Mouse (Mus musculus): ENCODE results near the gene Strn. TPM values are rescaled to one million over a fixed set of nuclear protein-coding genes. Genes with fewer than 3 reads are reported as not detected.

Gene Strn
- polyA plus RNA-seq, 1 experiment from 2014 or later: 7.6 TPM

GRCm38 (mm10) chr17:78752938-78753655, 16.1 kb upstream of the Strn start:
- Histone ChIP-seq H3K4me3 (ENCODE audit: low read depth, low read length) (no peak overlapping the region), H3K4me1 (ENCODE audit: control insufficient read depth, insufficient read depth, low read length) (no peaks in the 10 kb centered on the region), H3K27me3 (ENCODE audit: control insufficient read depth, insufficient read depth, low read length) (no peaks in the 10 kb centered on the region), H3K36me3 (ENCODE audit: control insufficient read depth, insufficient read depth, low read length) (peaks cover 14% of the 10 kb centered on the region; the same call in 1 of the 2 replicates), H3K27ac (ENCODE audit: low read depth, low read length) (no peak overlapping the region), H3K9me3 (ENCODE audit: control insufficient read depth, low read length) (no peaks in the 10 kb centered on the region), H3K4me2 (ENCODE audit: low read depth, low read length) (no peak overlapping the region), H3K9ac (replicated peaks; ENCODE audit: low read depth, low read length) (no peak overlapping the region)
- ATAC-seq (ENCODE audit: low read depth): no peak
- 66% methylated on average over 17 of the region's 17 CpGs for WGBS

- H3K27me3 ChIP-seq (ENCODE audit: control insufficient read depth, insufficient read depth, low read length): no peaks in the 10 kb centered on the region
- no peaks in the 10 kb centered on the region for H3K4me1 ChIP-seq (ENCODE audit: control insufficient read depth, insufficient read depth, low read length)
- no peak overlapping the region for H3K9ac ChIP-seq (replicated peaks; ENCODE audit: low read depth, low read length)
- WGBS: 53% methylated on average over 10 of the region's 10 CpGs
- H3K4me2 ChIP-seq (ENCODE audit: low read depth, low read length): no peak overlapping the region
- no peak overlapping the region for H3K27ac ChIP-seq (ENCODE audit: low read depth, low read length)
- no peak overlapping the region for H3K4me3 ChIP-seq (ENCODE audit: low read depth, low read length)
- no peaks in the 10 kb centered on the region for H3K9me3 ChIP-seq (ENCODE audit: control insufficient read depth, low read length)
- H3K36me3 ChIP-seq (ENCODE audit: control insufficient read depth, insufficient read depth, low read length): peaks cover 14% of the 10 kb centered on the region; the same call in 1 of the 2 replicates
- ATAC-seq (ENCODE audit: low read depth): no peak
Observed at GRCm38 (mm10) chr17:78752064-78752463, 15.1 kb upstream of the Strn start.

- Histone ChIP-seq H3K27me3 (ENCODE audit: control insufficient read depth, insufficient read depth, low read length) (no peaks in the 10 kb centered on the region), H3K9ac (replicated peaks; ENCODE audit: low read depth, low read length) (no peak overlapping the region), H3K4me2 (ENCODE audit: low read depth, low read length) (no peak overlapping the region), H3K4me1 (ENCODE audit: control insufficient read depth, insufficient read depth, low read length) (no peaks in the 10 kb centered on the region), H3K9me3 (ENCODE audit: control insufficient read depth, low read length) (no peaks in the 10 kb centered on the region), H3K4me3 (ENCODE audit: low read depth, low read length) (no peak overlapping the region), H3K27ac (ENCODE audit: low read depth, low read length) (no peak overlapping the region), H3K36me3 (ENCODE audit: control insufficient read depth, insufficient read depth, low read length) (peaks cover 6% of the 10 kb centered on the region; the same call in 1 of the 2 replicates)
- WGBS: 76% methylated on average over 9 of the region's 9 CpGs
- ATAC-seq (ENCODE audit: low read depth): no peak
Observed at GRCm38 (mm10) chr17:78748440-78748839, 11.4 kb upstream of the Strn start.

GRCm38 (mm10) chr17:78738416-78738815, 1.4 kb upstream of the Strn start:
- Histone ChIP-seq H3K36me3 (ENCODE audit: control insufficient read depth, insufficient read depth, low read length) (no peaks in the 10 kb centered on the region), H3K4me1 (ENCODE audit: control insufficient read depth, insufficient read depth, low read length) (peaks cover 13% of the 10 kb centered on the region; the same call in 1 of the 2 replicates), H3K4me2 (ENCODE audit: low read depth, low read length) (no peak overlapping the region), H3K9me3 (ENCODE audit: control insufficient read depth, low read length) (no peaks in the 10 kb centered on the region), H3K9ac (replicated peaks; ENCODE audit: low read depth, low read length) (no peak overlapping the region), H3K27ac (ENCODE audit: low read depth, low read length) (no peak overlapping the region), H3K4me3 (ENCODE audit: low read depth, low read length) (no peak overlapping the region), H3K27me3 (ENCODE audit: control insufficient read depth, insufficient read depth, low read length) (no peaks in the 10 kb centered on the region)
- WGBS: 54% methylated on average over 1 of the region's 1 CpGs
- ATAC-seq (ENCODE audit: low read depth): no peak

GRCm38 (mm10) chr17:78737771-78738170, 775 bp upstream of the Strn start:
- peaks cover 13% of the 10 kb centered on the region; the same call in 1 of the 2 replicates for H3K4me1 ChIP-seq (ENCODE audit: control insufficient read depth, insufficient read depth, low read length)
- H3K9ac ChIP-seq (replicated peaks; ENCODE audit: low read depth, low read length): no peak overlapping the region
- H3K27ac ChIP-seq (ENCODE audit: low read depth, low read length): no peak overlapping the region
- no peak overlapping the region for H3K4me2 ChIP-seq (ENCODE audit: low read depth, low read length)
- H3K27me3 ChIP-seq (ENCODE audit: control insufficient read depth, insufficient read depth, low read length): no peaks in the 10 kb centered on the region
- H3K4me3 ChIP-seq (ENCODE audit: low read depth, low read length): no peak overlapping the region
- no peak for ATAC-seq (ENCODE audit: low read depth)
- no peaks in the 10 kb centered on the region for H3K9me3 ChIP-seq (ENCODE audit: control insufficient read depth, low read length)
- H3K36me3 ChIP-seq (ENCODE audit: control insufficient read depth, insufficient read depth, low read length): no peaks in the 10 kb centered on the region
- WGBS: 33% methylated on average over 2 of the region's 2 CpGs

- peak; percentile 99 for ATAC-seq (ENCODE audit: low read depth)
- Histone ChIP-seq H3K27me3 (ENCODE audit: control insufficient read depth, insufficient read depth, low read length) (no peaks in the 10 kb centered on the region), H3K9me3 (ENCODE audit: control insufficient read depth, low read length) (no peaks in the 10 kb centered on the region), H3K4me2 (ENCODE audit: low read depth, low read length) (peak overlapping the region; percentile 85), H3K4me3 (ENCODE audit: low read depth, low read length) (peak overlapping the region; percentile 96), H3K9ac (replicated peaks; ENCODE audit: low read depth, low read length) (peak overlapping the region; percentile 91), H3K4me1 (ENCODE audit: control insufficient read depth, insufficient read depth, low read length) (peaks cover 16% of the 10 kb centered on the region; the same call in 1 of the 2 replicates), H3K36me3 (ENCODE audit: control insufficient read depth, insufficient read depth, low read length) (no peaks in the 10 kb centered on the region), H3K27ac (ENCODE audit: low read depth, low read length) (peak overlapping the region; percentile 62)
- 0% methylated on average over 36 of the region's 60 CpGs for WGBS
Observed at GRCm38 (mm10) chr17:78736473-78736988, 465 bp downstream of the Strn start.

- peak overlapping the region; percentile 85 for H3K4me2 ChIP-seq (ENCODE audit: low read depth, low read length)
- H3K9me3 ChIP-seq (ENCODE audit: control insufficient read depth, low read length): no peaks in the 10 kb centered on the region
- H3K36me3 ChIP-seq (ENCODE audit: control insufficient read depth, insufficient read depth, low read length): no peaks in the 10 kb centered on the region
- H3K4me1 ChIP-seq (ENCODE audit: control insufficient read depth, insufficient read depth, low read length): peaks cover 16% of the 10 kb centered on the region; the same call in 1 of the 2 replicates
- H3K27ac ChIP-seq (ENCODE audit: low read depth, low read length): peak overlapping the region; percentile 62
- 0 out of 2 replicates have a peak, but pooled peaks have one; percentile 0 for ATAC-seq (ENCODE audit: low read depth)
- no peaks in the 10 kb centered on the region for H3K27me3 ChIP-seq (ENCODE audit: control insufficient read depth, insufficient read depth, low read length)
- H3K9ac ChIP-seq (replicated peaks; ENCODE audit: low read depth, low read length): peak overlapping the region; percentile 91
- H3K4me3 ChIP-seq (ENCODE audit: low read depth, low read length): peak overlapping the region; percentile 96
- WGBS: under 1% methylated on average over 21 of the region's 39 CpGs
Observed at GRCm38 (mm10) chr17:78735731-78736472, 1.1 kb downstream of the Strn start.

- Histone ChIP-seq H3K4me3 (ENCODE audit: low read depth, low read length) (no peak overlapping the region), H3K9ac (replicated peaks; ENCODE audit: low read depth, low read length) (no peak overlapping the region; the same call in 1 of the 2 replicates), H3K4me2 (ENCODE audit: low read depth, low read length) (peak overlapping the region; percentile 85), H3K36me3 (ENCODE audit: control insufficient read depth, insufficient read depth, low read length) (no peaks in the 10 kb centered on the region), H3K27ac (ENCODE audit: low read depth, low read length) (no peak overlapping the region), H3K27me3 (ENCODE audit: control insufficient read depth, insufficient read depth, low read length) (no peaks in the 10 kb centered on the region), H3K9me3 (ENCODE audit: control insufficient read depth, low read length) (no peaks in the 10 kb centered on the region), H3K4me1 (ENCODE audit: control insufficient read depth, insufficient read depth, low read length) (peaks cover 16% of the 10 kb centered on the region; the same call in 1 of the 2 replicates)
- no peak for ATAC-seq (ENCODE audit: low read depth)
- 85% methylated on average over 10 of the region's 10 CpGs for WGBS
Observed at GRCm38 (mm10) chr17:78734806-78735205, 2.2 kb downstream of the Strn start.

- Histone ChIP-seq H3K36me3 (ENCODE audit: control insufficient read depth, insufficient read depth, low read length) (no peaks in the 10 kb centered on the region), H3K27me3 (ENCODE audit: control insufficient read depth, insufficient read depth, low read length) (no peaks in the 10 kb centered on the region), H3K4me1 (ENCODE audit: control insufficient read depth, insufficient read depth, low read length) (peaks cover 16% of the 10 kb centered on the region; the same call in 1 of the 2 replicates), H3K9ac (replicated peaks; ENCODE audit: low read depth, low read length) (no peak overlapping the region), H3K4me2 (ENCODE audit: low read depth, low read length) (no peak overlapping the region), H3K9me3 (ENCODE audit: control insufficient read depth, low read length) (no peaks in the 10 kb centered on the region), H3K27ac (ENCODE audit: low read depth, low read length) (no peak overlapping the region), H3K4me3 (ENCODE audit: low read depth, low read length) (no peak overlapping the region)
- WGBS: 23% methylated on average over 1 of the region's 1 CpGs
- no peak for ATAC-seq (ENCODE audit: low read depth)
Observed at GRCm38 (mm10) chr17:78732056-78732455, 4.9 kb downstream of the Strn start.
